Mouse (Mus musculus) heart, embryonic 11.5 days (tissue): ENCODE measurements around the gene Eif4e2. TPM values are rescaled to one million over a fixed set of nuclear protein-coding genes. Genes with fewer than 3 reads are reported as not detected.
A peak's percentile ranks its signal among the peaks of the same experiment; 100 is the strongest.

Source experiments
- ATAC-seq: fragments of 200-750 bp; cut with Nextera tagmentation; replicated peaks from 2 replicates; pipeline ENCODE4 v1.8.0; 2017; ENCODE audit warnings: moderate library complexity; ENCODE audit not compliant: insufficient number of reproducible peaks, low FRiP score, low TSS enrichment
- H3K27ac ChIP-seq: fragments of 300-500 bp; sonication (generic); 2 replicates; pipeline ENCODE4 v1.5.1; 2014; ENCODE audit warnings: mild to moderate bottlenecking, low read depth, low read length
- H3K27me3 ChIP-seq: fragments of 300-500 bp; sonication (generic); 2 replicates; pipeline ENCODE4 v1.6.1; 2014; ENCODE audit warnings: mild to moderate bottlenecking, low read length, mixed read lengths; ENCODE audit not compliant: control insufficient read depth, insufficient read depth
- H3K36me3 ChIP-seq: fragments of 300-500 bp; sonication (generic); 2 replicates; pipeline ENCODE4 v1.6.1; 2014; ENCODE audit warnings: mild to moderate bottlenecking, low read length, moderate library complexity, mixed read lengths; ENCODE audit not compliant: control insufficient read depth, insufficient read depth
- H3K4me1 ChIP-seq: fragments of 300-500 bp; sonication (generic); 2 replicates; pipeline ENCODE4 v1.6.1; 2014; ENCODE audit warnings: low read length; ENCODE audit not compliant: control insufficient read depth, insufficient read depth
- H3K4me2 ChIP-seq: fragments of 300-500 bp; sonication (generic); 2 replicates; pipeline ENCODE4 v1.6.1; 2014; ENCODE audit warnings: mild to moderate bottlenecking, moderate library complexity
- H3K4me3 ChIP-seq: fragments of 300-500 bp; sonication (generic); 2 replicates; pipeline ENCODE4 v1.5.1; 2014; ENCODE audit warnings: low read depth, low read length
- H3K9ac ChIP-seq: fragments of 300-500 bp; sonication (generic); 2 replicates; pipeline ENCODE4 v1.6.1; 2014; ENCODE audit warnings: mild to moderate bottlenecking, low read depth, low read length, moderate library complexity
- H3K9me3 ChIP-seq: fragments of 300-500 bp; sonication (generic); replicated peaks from 2 replicates; pipeline ENCODE4 v1.6.1; 2016; ENCODE audit warnings: low read length; ENCODE audit not compliant: control insufficient read depth
- WGBS: fragments of 180-500 bp; shearing (Covaris S2); extraction: QIAGEN DNeasy Blood & Tissue Kit; methylation state at CpG from one replicate; pipeline ENCODE4 v1.1.7; 2014; ENCODE audit not compliant: insufficient replicate concordance; 5-methylcytosine and 5-hydroxymethylcytosine counted together
- polyA plus RNA-seq: library from polyadenylated mRNA; unstranded; fragments of >200 nt; fragmentation: Nextera tagmentation; extraction: Ambion mirVana; gene quantifications from 2 replicates; pipeline ENCODE4 v1.2.1, GENCODE M21; 2014

Gene Eif4e2
- polyA plus RNA-seq, 1 experiment from 2014 or later: 121 TPM

- no peak for ATAC-seq
- H3K4me2 ChIP-seq: no peak overlapping the region
- H3K27ac ChIP-seq: no peak overlapping the region
- H3K4me3 ChIP-seq: no peak overlapping the region
- no peaks in the 10 kb centered on the region for H3K4me1 ChIP-seq
- H3K9ac ChIP-seq: no peak overlapping the region
- H3K27me3 ChIP-seq: 0 out of 2 replicates have a peak, but pooled peaks cover under 1% of the 10 kb centered on the region
- 74% methylated on average over 9 of the region's 9 CpGs for whole genome bisulfite sequencing
- H3K9me3 ChIP-seq: no peaks in the 10 kb centered on the region
- no peaks in the 10 kb centered on the region for H3K36me3 ChIP-seq
These were observed 16.4 kb upstream of the Eif4e2 start for GRCm38 (mm10) chr1:87197296-87197695.

GRCm38 (mm10) chr1:87198119-87199065, 15.3 kb upstream of the Eif4e2 start:
- no peak overlapping the region for H3K4me3 ChIP-seq
- 0 out of 2 replicates have a peak overlapping the region, but pooled peaks have one; percentile 51 for H3K27ac ChIP-seq
- no peaks in the 10 kb centered on the region for H3K36me3 ChIP-seq
- H3K9me3 ChIP-seq: no peaks in the 10 kb centered on the region
- H3K4me1 ChIP-seq: no peaks in the 10 kb centered on the region
- no peak for ATAC-seq
- no peak overlapping the region for H3K4me2 ChIP-seq
- no peak overlapping the region for H3K9ac ChIP-seq
- no peaks in the 10 kb centered on the region for H3K27me3 ChIP-seq
- 61% methylated on average over 12 of the region's 12 CpGs for WGBS

- Histone ChIP-seq H3K9me3 (no peaks in the 10 kb centered on the region), H3K4me3 (no peak overlapping the region), H3K27ac (no peak overlapping the region), H3K27me3 (peaks cover 2% of the 10 kb centered on the region), H3K4me2 (no peak overlapping the region), H3K9ac (no peak overlapping the region), H3K4me1 (no peaks in the 10 kb centered on the region), H3K36me3 (no peaks in the 10 kb centered on the region)
- WGBS: 31% methylated on average over 2 of the region's 2 CpGs
- ATAC-seq: no peak
These were observed 12.9 kb upstream of the Eif4e2 start for GRCm38 (mm10) chr1:87200811-87201210.

DNA sequence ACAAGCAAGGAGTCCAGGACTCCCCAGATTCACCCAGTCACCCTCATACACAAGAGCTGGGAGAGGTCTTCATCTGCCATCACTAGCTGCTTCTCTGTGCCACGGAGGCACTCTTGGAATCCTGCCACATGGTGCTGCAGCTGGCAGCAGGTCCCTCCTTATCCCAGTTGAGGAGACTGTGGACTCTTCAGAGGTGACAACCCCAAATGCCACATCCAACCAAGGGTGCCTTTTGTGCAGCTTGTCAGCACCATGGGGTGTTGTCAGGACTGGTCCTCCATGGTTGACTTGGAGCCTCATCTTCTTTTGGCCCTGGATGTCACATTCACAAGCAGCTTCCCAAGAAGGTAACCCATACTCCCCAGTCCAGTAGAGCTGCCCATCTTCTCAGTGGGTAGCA, 11.9 kb upstream of the Eif4e2 start:
- no peak overlapping the region for H3K27ac ChIP-seq
- no peak overlapping the region for H3K9ac ChIP-seq
- peaks cover 12% of the 10 kb centered on the region for H3K27me3 ChIP-seq
- no peak overlapping the region for H3K4me3 ChIP-seq
- no peaks in the 10 kb centered on the region for H3K36me3 ChIP-seq
- no peaks in the 10 kb centered on the region for H3K4me1 ChIP-seq
- ATAC-seq: no peak
- no peaks in the 10 kb centered on the region for H3K9me3 ChIP-seq
- 50% methylated on average over 1 of the region's 1 CpGs for WGBS
- no peak overlapping the region for H3K4me2 ChIP-seq

DNA sequence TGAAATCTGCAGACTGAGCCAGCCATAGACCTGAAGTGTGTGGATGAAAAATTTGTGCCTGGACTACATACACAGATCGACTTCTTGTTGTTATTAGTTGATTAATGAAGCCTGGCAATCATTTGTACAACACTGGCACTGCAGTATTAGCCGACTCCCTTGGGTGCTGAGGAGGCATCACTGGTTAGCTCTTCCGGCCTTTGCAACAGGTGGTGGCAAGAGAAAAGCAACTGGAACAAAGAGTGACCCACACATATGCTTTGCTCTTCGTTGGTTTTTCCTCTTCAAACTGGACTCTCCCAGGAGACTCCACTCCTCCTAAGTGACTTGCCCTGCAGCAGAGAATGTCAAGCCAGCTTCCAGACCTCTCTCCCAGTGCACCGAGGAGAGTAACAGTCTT, 9.9 kb upstream of the Eif4e2 start:
- Histone ChIP-seq H3K27ac (no peak overlapping the region), H3K4me2 (no peak overlapping the region), H3K9me3 (no peaks in the 10 kb centered on the region), H3K4me1 (no peaks in the 10 kb centered on the region), H3K9ac (no peak overlapping the region), H3K36me3 (no peaks in the 10 kb centered on the region), H3K4me3 (no peak overlapping the region), H3K27me3 (peaks cover 26% of the 10 kb centered on the region)
- no peak for ATAC-seq
- 72% methylated on average over 5 of the region's 5 CpGs for WGBS

DNA sequence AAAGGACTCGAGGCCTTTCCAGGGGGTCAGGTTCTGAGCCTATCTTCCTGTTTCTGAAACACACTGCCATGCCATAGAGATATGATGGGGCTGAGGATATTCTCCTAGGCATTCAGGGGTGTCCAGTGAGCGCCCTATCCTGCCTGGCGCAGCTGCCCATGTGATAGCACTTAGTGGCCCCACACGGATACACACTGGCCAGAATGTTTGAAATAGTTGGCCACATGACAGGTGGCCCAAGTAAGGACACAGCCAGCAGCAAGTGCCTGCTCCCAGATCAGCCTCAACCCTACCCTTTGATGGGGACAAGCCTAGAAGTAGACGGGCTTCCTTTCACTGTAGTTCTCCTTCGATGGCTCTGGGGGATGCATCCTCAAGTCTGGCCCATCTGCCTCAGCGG, 9.2 kb upstream of the Eif4e2 start, which contains the start of gene Chrng:
Chrng (plus strand) TSS at position 193 of the 400 bp plus-strand sequence.
- Histone ChIP-seq H3K4me2 (no peak within 1 kb of the TSS), H3K4me3 (no peak within 1 kb of the TSS), H3K27me3 (peaks cover 33% of the 10 kb centered on the region), H3K36me3 (no peaks in the 10 kb centered on the region), H3K9me3 (no peaks in the 10 kb centered on the region), H3K4me1 (no peaks in the 10 kb centered on the region), H3K9ac (no peak within 1 kb of the TSS), H3K27ac (no peak within 1 kb of the TSS)
- WGBS: 79% methylated on average over 7 of the region's 7 CpGs
- ATAC-seq: no peak

DNA sequence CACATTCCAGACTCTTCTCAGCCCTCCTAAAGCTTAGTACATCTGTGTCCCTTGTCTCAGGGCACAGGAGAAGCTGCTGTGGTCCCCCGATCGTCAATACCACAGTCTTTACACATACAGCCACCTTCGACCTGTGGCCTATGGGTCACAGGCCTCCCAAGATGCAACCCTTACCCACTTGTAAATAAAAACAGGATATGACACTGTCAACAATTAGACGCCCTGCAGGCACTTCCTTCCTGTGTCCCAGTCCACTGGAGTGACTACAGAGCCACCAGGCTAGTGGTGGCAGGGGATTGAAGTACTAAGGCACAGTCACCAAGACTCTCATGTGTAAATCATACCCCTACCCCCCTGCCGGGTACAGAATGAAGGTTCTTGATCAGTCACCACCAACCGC, 8.7 kb upstream of the Eif4e2 start:
- no peak overlapping the region for H3K4me3 ChIP-seq
- no peak overlapping the region for H3K27ac ChIP-seq
- H3K27me3 ChIP-seq: peaks cover 34% of the 10 kb centered on the region
- no peaks in the 10 kb centered on the region for H3K36me3 ChIP-seq
- H3K9me3 ChIP-seq: no peaks in the 10 kb centered on the region
- no peaks in the 10 kb centered on the region for H3K4me1 ChIP-seq
- H3K9ac ChIP-seq: no peak overlapping the region
- 49% methylated on average over 6 of the region's 6 CpGs for WGBS
- no peak overlapping the region for H3K4me2 ChIP-seq
- ATAC-seq: no peak

- H3K9me3 ChIP-seq: no peaks in the 10 kb centered on the region
- no peaks in the 10 kb centered on the region for H3K36me3 ChIP-seq
- H3K9ac ChIP-seq: no peak overlapping the region
- H3K4me2 ChIP-seq: no peak overlapping the region
- no peaks in the 10 kb centered on the region for H3K4me1 ChIP-seq
- H3K27me3 ChIP-seq: peaks cover 34% of the 10 kb centered on the region
- H3K27ac ChIP-seq: no peak overlapping the region
- H3K4me3 ChIP-seq: no peak overlapping the region
- no peak for ATAC-seq
- 27% methylated on average over 3 of the region's 3 CpGs for WGBS
These were observed 8.2 kb upstream of the Eif4e2 start for GRCm38 (mm10) chr1:87205502-87205901.
